Mouse (Mus musculus): Measurements from ENCODE around the gene Tnrc18. TPM values are rescaled to one million over a fixed set of nuclear protein-coding genes. Genes with fewer than 3 reads are reported as not detected.

The Tnrc18 gene
- polyA plus RNA-seq, 1 experiment from 2014 or later = 35.9 TPM

DNA sequence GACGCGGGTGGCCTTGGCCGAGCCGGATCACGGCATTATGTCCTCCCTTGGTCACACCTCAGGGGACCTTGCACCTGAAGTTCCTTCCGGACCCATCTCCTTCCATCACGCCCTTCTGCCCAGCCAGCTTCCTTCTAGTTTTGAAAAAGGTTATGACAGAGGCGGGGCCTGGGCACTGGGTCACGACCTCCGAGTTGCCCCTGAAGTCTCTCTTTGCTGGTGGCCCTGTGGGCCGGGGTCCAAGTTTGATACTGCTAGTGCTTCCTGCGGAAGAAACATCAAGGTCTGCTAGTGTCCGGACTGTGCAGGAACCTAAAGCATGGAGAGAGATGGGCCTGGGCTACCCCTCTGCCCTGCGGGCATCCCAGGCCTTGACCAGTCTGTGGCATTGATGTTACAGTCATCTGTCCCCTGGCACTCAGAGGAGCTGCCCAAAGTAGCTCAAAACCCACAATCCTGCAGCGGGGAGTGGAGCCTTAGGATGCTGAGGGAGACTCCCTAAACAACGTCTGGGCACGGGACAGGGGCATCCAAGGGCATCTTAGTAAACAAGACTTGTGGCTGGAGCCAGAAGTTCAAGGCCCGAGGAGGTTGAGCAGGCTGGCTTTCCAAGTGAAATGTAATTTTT, 114.8 kb downstream of the Tnrc18 start:
- Histone ChIP-seq H3K9ac (peak overlapping the region; percentile 92), H3K4me1 (peaks cover 20% of the 10 kb centered on the region), H3K9me3 (replicated peaks) (no peaks in the 10 kb centered on the region), H3K4me2 (peak overlapping the region; percentile 83), H3K36me3 (ENCODE audit: poor library complexity, severe bottlenecking) (peaks cover 32% of the 10 kb centered on the region), H3K27me3 (peaks cover 22% of the 10 kb centered on the region), H3K4me3 (peak overlapping the region; percentile 82), H3K27ac (no peak overlapping the region)
- ATAC-seq = no peak
- WGBS = 22% methylated on average over 18 of the region's 18 CpGs

- Histone ChIP-seq H3K4me2 (peak overlapping the region; percentile 83), H3K36me3 (ENCODE audit: poor library complexity, severe bottlenecking) (peaks cover 25% of the 10 kb centered on the region), H3K27me3 (peaks cover 22% of the 10 kb centered on the region), H3K4me3 (peak overlapping the region; percentile 82), H3K9me3 (replicated peaks) (no peaks in the 10 kb centered on the region), H3K4me1 (peaks cover 20% of the 10 kb centered on the region), H3K9ac (peak overlapping the region; percentile 92), H3K27ac (0 out of 2 replicates have a peak overlapping the region, but pooled peaks have one; percentile 19)
- ATAC-seq = peak; percentile 86
- WGBS = under 1% methylated on average over 65 of the region's 72 CpGs
These were observed 115.6 kb downstream of the Tnrc18 start for GRCm38 (mm10) chr5:142701651-142702510.

DNA sequence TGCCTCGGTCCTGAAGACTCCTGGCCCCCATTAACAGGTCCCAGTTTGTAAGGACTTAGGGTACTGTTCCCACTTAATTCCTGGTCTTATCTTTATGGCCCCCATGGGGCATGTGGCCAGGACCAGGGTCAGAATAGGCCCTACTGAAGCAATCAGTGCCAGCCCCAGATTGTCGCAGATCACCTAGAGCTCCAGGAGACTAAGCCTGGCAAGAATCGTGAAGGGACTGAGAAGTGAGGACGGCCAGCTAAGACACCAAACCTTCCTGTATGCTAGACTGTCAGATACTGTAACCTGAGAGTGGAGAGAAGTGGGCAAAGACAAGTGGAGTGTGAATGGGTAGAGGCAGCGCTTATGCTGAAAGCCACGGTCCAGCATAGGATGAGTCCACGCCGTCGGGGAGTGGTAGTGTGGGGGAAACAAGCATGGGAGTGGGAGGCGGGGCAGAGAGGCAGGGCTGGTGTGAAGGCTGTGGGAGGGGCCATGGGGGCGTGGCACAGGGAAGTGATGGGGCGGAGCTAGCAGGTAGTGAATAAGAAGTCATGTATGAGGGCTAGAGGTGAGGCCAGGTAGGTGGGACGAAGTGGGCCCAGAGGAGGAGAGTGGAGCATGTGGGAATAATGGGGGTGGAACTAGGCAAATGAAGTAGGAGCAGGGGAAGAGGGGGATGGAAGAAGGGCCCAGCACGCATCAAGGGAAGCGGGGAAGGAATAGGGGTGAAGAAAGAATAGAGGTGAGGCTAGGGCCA, 116.4 kb downstream of the Tnrc18 start:
- Histone ChIP-seq H3K9ac (no peak overlapping the region), H3K9me3 (replicated peaks) (no peaks in the 10 kb centered on the region), H3K4me2 (peak overlapping the region; percentile 83), H3K27ac (no peak overlapping the region), H3K36me3 (ENCODE audit: poor library complexity, severe bottlenecking) (peaks cover 19% of the 10 kb centered on the region), H3K4me1 (peaks cover 20% of the 10 kb centered on the region), H3K27me3 (peaks cover 22% of the 10 kb centered on the region), H3K4me3 (peak overlapping the region; percentile 82)
- peak; percentile 19 for ATAC-seq
- 9% methylated on average over 15 of the region's 15 CpGs for WGBS

DNA sequence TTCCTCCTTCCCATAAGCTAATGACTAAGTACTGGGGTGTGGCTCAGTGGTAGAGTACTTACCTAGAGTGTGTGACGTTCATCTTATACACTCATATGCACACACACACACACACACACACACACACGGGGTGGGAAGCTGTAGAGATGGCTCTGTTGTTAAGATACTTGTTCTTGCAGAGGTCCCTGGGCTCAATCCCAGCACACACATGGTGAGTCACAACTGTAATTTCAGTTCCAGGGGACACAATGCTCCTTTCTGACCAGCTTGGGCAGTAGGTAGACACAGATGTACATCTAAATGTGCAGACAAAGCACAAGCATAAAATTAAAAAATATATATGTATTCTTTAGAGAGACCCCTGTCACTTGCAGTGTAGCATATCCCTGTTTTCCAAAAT, 119.7 kb downstream of the Tnrc18 start:
- Histone ChIP-seq H3K4me1 (peaks cover 23% of the 10 kb centered on the region), H3K36me3 (ENCODE audit: poor library complexity, severe bottlenecking) (no peaks in the 10 kb centered on the region), H3K27ac (no peak overlapping the region), H3K9ac (no peak overlapping the region), H3K4me3 (no peak overlapping the region), H3K27me3 (peaks cover 22% of the 10 kb centered on the region), H3K4me2 (no peak overlapping the region), H3K9me3 (replicated peaks) (no peaks in the 10 kb centered on the region)
- ATAC-seq = no peak
- WGBS = 60% methylated on average over 2 of the region's 2 CpGs

DNA sequence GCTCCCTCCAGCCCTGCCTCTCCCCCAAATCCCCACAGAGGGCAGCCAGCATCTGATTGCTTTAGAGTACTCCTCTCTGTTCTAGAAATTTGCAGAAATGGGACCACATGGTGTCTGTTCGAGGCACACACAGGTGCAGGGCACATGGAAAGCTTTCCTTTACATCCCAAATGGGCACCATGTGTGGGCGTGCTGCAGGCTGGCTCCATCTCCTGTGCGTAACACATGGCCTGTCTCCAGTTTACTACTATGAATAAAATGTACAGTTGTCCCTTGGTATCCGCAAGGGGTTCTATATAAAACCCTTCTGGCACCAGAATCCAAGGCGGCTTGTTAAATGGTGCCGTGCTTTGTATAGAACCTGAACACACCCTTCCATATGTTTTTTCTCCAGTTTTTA, 120.6 kb downstream of the Tnrc18 start:
- no peak overlapping the region for H3K4me3 ChIP-seq
- H3K4me1 ChIP-seq = peaks cover 22% of the 10 kb centered on the region
- no peak overlapping the region for H3K9ac ChIP-seq
- H3K27me3 ChIP-seq = peaks cover 22% of the 10 kb centered on the region
- H3K9me3 ChIP-seq (replicated peaks) = no peaks in the 10 kb centered on the region
- no peak for ATAC-seq
- no peaks in the 10 kb centered on the region for H3K36me3 ChIP-seq (ENCODE audit: poor library complexity, severe bottlenecking)
- 86% methylated on average over 6 of the region's 6 CpGs for WGBS
- no peak overlapping the region for H3K4me2 ChIP-seq
- no peak overlapping the region for H3K27ac ChIP-seq

GRCm38 (mm10) chr5:142696258-142696657, 121.2 kb downstream of the Tnrc18 start:
- Histone ChIP-seq H3K27me3 (peaks cover 19% of the 10 kb centered on the region), H3K4me3 (no peak overlapping the region), H3K4me1 (peaks cover 22% of the 10 kb centered on the region), H3K27ac (no peak overlapping the region), H3K9ac (no peak overlapping the region), H3K4me2 (no peak overlapping the region), H3K36me3 (ENCODE audit: poor library complexity, severe bottlenecking) (no peaks in the 10 kb centered on the region), H3K9me3 (replicated peaks) (no peaks in the 10 kb centered on the region)
- ATAC-seq = no peak
- WGBS = 20% methylated on average over 6 of the region's 6 CpGs

GRCm38 (mm10) chr5:142694627-142695340, 122.7 kb downstream of the Tnrc18 start:
- H3K36me3 ChIP-seq (ENCODE audit: poor library complexity, severe bottlenecking) = no peaks in the 10 kb centered on the region
- 13% methylated on average over 12 of the region's 12 CpGs for WGBS
- ATAC-seq = no peak
- H3K27me3 ChIP-seq = peaks cover 4% of the 10 kb centered on the region
- H3K4me2 ChIP-seq = no peak overlapping the region
- no peaks in the 10 kb centered on the region for H3K9me3 ChIP-seq (replicated peaks)
- H3K4me1 ChIP-seq = peaks cover 22% of the 10 kb centered on the region
- no peak overlapping the region for H3K9ac ChIP-seq
- H3K27ac ChIP-seq = no peak overlapping the region; the same call in 1 of the 2 replicates
- no peak overlapping the region for H3K4me3 ChIP-seq

- 39% methylated on average over 8 of the region's 8 CpGs for WGBS
- Histone ChIP-seq H3K4me2 (peak overlapping the region; percentile 7; the same call in 1 of the 2 replicates), H3K27ac (peak overlapping the region; percentile 35; the same call in 1 of the 2 replicates), H3K4me3 (no peak overlapping the region), H3K9ac (0 out of 2 replicates have a peak overlapping the region, but pooled peaks have one; percentile 30), H3K9me3 (replicated peaks) (no peaks in the 10 kb centered on the region), H3K4me1 (peaks cover 22% of the 10 kb centered on the region), H3K27me3 (peaks cover 3% of the 10 kb centered on the region; the same call in 1 of the 2 replicates), H3K36me3 (ENCODE audit: poor library complexity, severe bottlenecking) (no peaks in the 10 kb centered on the region)
- ATAC-seq = no peak
These were observed 123.6 kb downstream of the Tnrc18 start for GRCm38 (mm10) chr5:142693738-142694430.

- H3K36me3 ChIP-seq (ENCODE audit: poor library complexity, severe bottlenecking) = no peaks in the 10 kb centered on the region
- H3K4me1 ChIP-seq = peaks cover 22% of the 10 kb centered on the region
- peak overlapping the region; percentile 7 for H3K4me2 ChIP-seq
- peak overlapping the region; percentile 30; the same call in 1 of the 2 replicates for H3K9ac ChIP-seq
- no peaks in the 10 kb centered on the region for H3K27me3 ChIP-seq
- no peak for ATAC-seq
- H3K9me3 ChIP-seq (replicated peaks) = no peaks in the 10 kb centered on the region
- no peak overlapping the region for H3K4me3 ChIP-seq
- 59% methylated on average over 12 of the region's 12 CpGs for WGBS
- peak overlapping the region; percentile 44; the same call in 1 of the 2 replicates for H3K27ac ChIP-seq
These were observed 124.3 kb downstream of the Tnrc18 start for GRCm38 (mm10) chr5:142692971-142693737.

GRCm38 (mm10) chr5:142692248-142692647, 125.2 kb downstream of the Tnrc18 start, which contains the start of gene Slc29a4:
Gene Slc29a4 (plus strand): TSS chr5:142692512.
- WGBS = 52% methylated on average over 13 of the region's 14 CpGs

More at GRCm38 (mm10) chr5:142692248-142692647, 125.2 kb downstream of the Tnrc18 start, which contains the start of gene Slc29a4:
- Histone ChIP-seq H3K36me3 (ENCODE audit: poor library complexity, severe bottlenecking) (no peaks in the 10 kb centered on the region), H3K4me1 (peaks cover 22% of the 10 kb centered on the region), H3K4me2 (peak within 1 kb of the TSS; percentile 25), H3K4me3 (no peak within 1 kb of the TSS), H3K27me3 (no peaks in the 10 kb centered on the region), H3K9me3 (replicated peaks) (no peaks in the 10 kb centered on the region), H3K9ac (peak within 1 kb of the TSS; percentile 30; the same call in 1 of the 2 replicates), H3K27ac (peak within 1 kb of the TSS; percentile 44; the same call in 1 of the 2 replicates)
- ATAC-seq = peak; percentile 71; the same call in 1 of the 2 replicates
